Mouse (Mus musculus) lung, embryonic 16.5 days (tissue): ENCODE data around the gene Gstp3. TPM values are rescaled to one million over a fixed set of nuclear protein-coding genes. Genes with fewer than 3 reads are reported as not detected.

Experiments used
- ATAC-seq: fragments of 200-750 bp; cut with Nextera tagmentation; 2 replicates; pipeline ENCODE4 v1.8.0; 2017; ENCODE audit warnings: low read depth, mild to moderate bottlenecking, moderate library complexity
- H3K27ac ChIP-seq: fragments of 300-500 bp; sonication (generic); 2 replicates; pipeline ENCODE4 v1.5.1; 2014; ENCODE audit warnings: mild to moderate bottlenecking, control low read depth, low read length
- H3K27me3 ChIP-seq: fragments of 300-500 bp; sonication (generic); 2 replicates; pipeline ENCODE4 v1.6.1; 2014; ENCODE audit warnings: low read depth, low read length, mixed read lengths; ENCODE audit not compliant: control insufficient read depth, insufficient read depth
- H3K36me3 ChIP-seq: fragments of 300-500 bp; sonication (generic); 2 replicates; pipeline ENCODE4 v1.6.1; 2014; ENCODE audit warnings: low read length; ENCODE audit not compliant: control insufficient read depth, insufficient read depth
- H3K4me1 ChIP-seq: fragments of 300-500 bp; sonication (generic); replicated peaks from 2 replicates; pipeline ENCODE4 v1.6.1; 2014; ENCODE audit warnings: low read length, mixed read lengths; ENCODE audit not compliant: control insufficient read depth, insufficient read depth
- H3K4me2 ChIP-seq: fragments of 300-500 bp; sonication (generic); 2 replicates; pipeline ENCODE4 v1.6.1; 2014; ENCODE audit warnings: low read depth, low read length, control low read depth
- H3K4me3 ChIP-seq: fragments of 300-500 bp; sonication (generic); 2 replicates; pipeline ENCODE4 v1.5.1; 2014; ENCODE audit warnings: mild to moderate bottlenecking, low read length, control low read depth
- H3K9ac ChIP-seq: fragments of 300-500 bp; sonication (generic); 2 replicates; pipeline ENCODE4 v1.6.1; 2014; ENCODE audit warnings: low read length, control low read depth
- H3K9me3 ChIP-seq: fragments of 300-500 bp; sonication (generic); 2 replicates; pipeline ENCODE4 v1.6.1; 2016; ENCODE audit warnings: low read length; ENCODE audit not compliant: control insufficient read depth
- WGBS: fragments of 180-500 bp; shearing (Covaris S2); extraction: QIAGEN DNeasy Blood & Tissue Kit; methylation state at CpG from one replicate; pipeline ENCODE4 v1.1.7; 2014; 5-methylcytosine and 5-hydroxymethylcytosine counted together
- polyA plus RNA-seq: library from polyadenylated mRNA; unstranded; fragments of >200 nt; fragmentation: Nextera tagmentation; extraction: Ambion mirVana; gene quantifications from 2 replicates; pipeline ENCODE4 v1.2.1, GENCODE M21; 2015

Gstp3 gene
- polyA plus RNA-seq, 1 experiment from 2014 or later, result 0.85 TPM

DNA sequence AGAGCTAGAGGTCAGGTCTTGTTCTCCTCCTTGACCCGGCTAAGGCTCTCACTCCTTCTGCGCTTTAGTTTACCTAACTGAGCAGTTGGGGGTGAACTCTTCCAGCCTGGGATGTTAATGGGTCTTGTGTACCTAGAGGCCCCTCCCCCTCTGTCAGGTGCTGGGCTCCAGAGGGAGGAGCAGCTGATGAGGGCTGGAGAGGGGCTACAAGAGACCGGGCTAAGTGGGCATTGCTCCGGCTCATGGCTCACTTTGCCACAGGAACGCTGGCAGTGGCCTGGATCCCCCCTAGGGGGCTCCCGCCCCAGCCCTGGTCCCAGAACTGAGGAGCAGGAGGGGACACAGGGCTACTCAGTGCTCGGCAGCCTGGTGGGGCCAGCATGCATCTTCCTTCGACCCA lies 24.5 kb upstream of the Gstp3 start:
- Histone ChIP-seq H3K27ac (no peak overlapping the region), H3K27me3 (0 out of 2 replicates have a peak, but pooled peaks cover 2% of the 10 kb centered on the region), H3K4me1 (no peaks in the 10 kb centered on the region), H3K9ac (0 out of 2 replicates have a peak overlapping the region, but pooled peaks have one; percentile 18), H3K9me3 (no peaks in the 10 kb centered on the region), H3K4me3 (no peak overlapping the region), H3K36me3 (no peaks in the 10 kb centered on the region), H3K4me2 (no peak overlapping the region)
- peak; percentile 38 for ATAC-seq
- WGBS, result 16% methylated on average over 8 of the region's 8 CpGs

DNA sequence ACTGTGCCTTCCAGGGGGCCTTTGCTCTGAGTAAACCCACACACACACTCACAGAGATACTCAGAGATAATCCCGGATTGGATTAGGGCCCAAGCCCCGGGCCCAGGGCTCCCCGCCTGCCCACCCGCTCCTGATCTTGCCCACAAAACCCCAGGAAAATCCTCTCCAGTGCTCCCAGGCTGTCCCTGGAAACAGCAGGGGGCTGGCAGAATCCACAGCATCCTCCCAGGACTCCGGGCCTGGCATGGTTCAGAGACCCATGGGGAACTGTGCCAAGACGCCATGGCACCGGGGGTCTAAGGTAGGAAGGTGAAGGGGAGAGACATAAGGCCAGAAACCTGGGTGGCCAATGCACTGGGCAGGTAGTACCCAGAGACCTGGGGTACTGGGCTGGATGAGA lies 23.9 kb upstream of the Gstp3 start:
- WGBS, result 73% methylated on average over 7 of the region's 7 CpGs
- no peak for ATAC-seq

DNA sequence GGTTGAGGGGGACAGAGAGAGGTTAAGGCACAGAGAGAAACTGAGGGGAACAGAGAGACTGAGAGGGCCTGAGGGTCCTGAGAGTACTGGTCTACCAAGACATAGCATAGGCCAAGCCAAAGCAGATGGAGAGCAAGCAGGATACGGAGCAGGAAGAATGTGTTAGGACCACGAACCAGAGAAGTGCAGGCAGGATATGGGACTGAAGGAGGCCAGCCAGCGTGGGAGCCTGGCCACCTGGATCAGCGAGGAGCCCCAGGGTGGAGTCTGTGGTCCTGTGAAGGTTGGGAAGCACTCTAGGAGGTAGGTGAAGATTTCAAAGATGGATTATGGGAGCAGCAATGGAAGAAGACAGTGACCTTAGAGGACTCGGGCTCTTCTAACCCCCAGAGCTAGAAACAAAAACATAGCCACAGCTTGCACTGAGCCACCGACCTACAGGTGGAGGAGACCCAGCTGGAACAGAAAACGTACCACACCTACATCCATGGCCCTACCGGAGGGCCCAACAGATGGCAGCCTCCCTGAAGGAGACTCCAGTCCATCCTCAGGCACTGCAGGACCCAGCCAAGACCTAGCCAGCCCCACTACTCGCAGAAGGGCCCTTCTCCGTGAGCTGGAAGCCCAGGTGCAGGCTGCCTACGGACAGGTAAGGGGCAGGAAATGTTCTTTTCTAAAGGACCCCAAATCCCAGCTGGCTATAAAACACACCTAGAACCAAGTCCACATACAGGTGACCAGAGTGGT lies 23.0 kb upstream of the Gstp3 start:
- no peak for ATAC-seq
- Histone ChIP-seq H3K4me1 (no peaks in the 10 kb centered on the region), H3K9me3 (no peaks in the 10 kb centered on the region), H3K27ac (no peak overlapping the region), H3K27me3 (no peaks in the 10 kb centered on the region), H3K4me2 (no peak overlapping the region), H3K4me3 (no peak overlapping the region), H3K9ac (no peak overlapping the region), H3K36me3 (no peaks in the 10 kb centered on the region)
- 67% methylated on average over 11 of the region's 11 CpGs for WGBS

More for the DNA sequence above, 23.9 kb upstream of the Gstp3 start:
- Histone ChIP-seq H3K36me3 (no peaks in the 10 kb centered on the region), H3K9me3 (no peaks in the 10 kb centered on the region), H3K4me1 (no peaks in the 10 kb centered on the region), H3K27ac (no peak overlapping the region), H3K9ac (no peak overlapping the region), H3K4me3 (no peak overlapping the region), H3K4me2 (no peak overlapping the region), H3K27me3 (no peaks in the 10 kb centered on the region)

GRCm38 (mm10) chr19:4081394-4081793 lies 22.0 kb upstream of the Gstp3 start, which contains the start of gene Cabp2:
TSS of gene Cabp2 (plus strand) at chr19:4081578.
- Histone ChIP-seq H3K4me2 (no peak within 1 kb of the TSS), H3K4me3 (no peak within 1 kb of the TSS), H3K9me3 (no peaks in the 10 kb centered on the region), H3K36me3 (no peaks in the 10 kb centered on the region), H3K9ac (no peak within 1 kb of the TSS), H3K27me3 (no peaks in the 10 kb centered on the region), H3K4me1 (no peaks in the 10 kb centered on the region), H3K27ac (no peak within 1 kb of the TSS)
- WGBS, result 48% methylated on average over 3 of the region's 3 CpGs
- no peak for ATAC-seq

GRCm38 (mm10) chr19:4080511-4081009 lies 21.2 kb upstream of the Gstp3 start:
- H3K9me3 ChIP-seq, result no peaks in the 10 kb centered on the region
- H3K27ac ChIP-seq, result no peak overlapping the region
- no peaks in the 10 kb centered on the region for H3K4me1 ChIP-seq
- no peak overlapping the region for H3K9ac ChIP-seq
- no peaks in the 10 kb centered on the region for H3K27me3 ChIP-seq
- no peaks in the 10 kb centered on the region for H3K36me3 ChIP-seq
- no peak overlapping the region for H3K4me2 ChIP-seq
- no peak overlapping the region for H3K4me3 ChIP-seq
- 48% methylated on average over 8 of the region's 8 CpGs for WGBS
- no peak for ATAC-seq

DNA sequence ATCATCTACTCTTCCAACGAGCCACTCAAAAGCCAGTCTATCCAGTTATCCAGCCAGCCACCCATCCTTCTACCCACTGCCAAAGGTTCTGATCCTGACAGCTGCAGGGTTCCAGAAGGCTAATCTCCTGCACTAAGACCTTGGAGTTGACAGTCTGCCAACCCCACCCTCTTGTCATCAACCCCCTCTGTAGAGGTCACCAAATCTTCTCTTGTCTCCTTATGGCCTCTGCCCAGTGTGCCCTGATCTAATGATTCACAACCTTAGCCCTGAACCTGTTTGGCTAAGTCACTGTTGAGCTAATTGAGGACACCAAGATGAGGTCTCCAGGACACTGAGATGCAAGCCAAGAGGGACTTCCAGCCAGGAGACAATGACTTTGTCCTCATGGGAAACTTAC lies 20.2 kb upstream of the Gstp3 start:
- Histone ChIP-seq H3K4me1 (no peaks in the 10 kb centered on the region), H3K9ac (no peak overlapping the region), H3K27ac (no peak overlapping the region), H3K4me2 (no peak overlapping the region), H3K36me3 (no peaks in the 10 kb centered on the region), H3K9me3 (no peaks in the 10 kb centered on the region), H3K27me3 (no peaks in the 10 kb centered on the region), H3K4me3 (no peak overlapping the region)
- 73% methylated on average over 1 of the region's 1 CpGs for WGBS
- ATAC-seq, result no peak

GRCm38 (mm10) chr19:4075531-4075930 lies 16.2 kb upstream of the Gstp3 start:
- Histone ChIP-seq H3K4me3 (no peak overlapping the region), H3K36me3 (no peaks in the 10 kb centered on the region), H3K4me2 (no peak overlapping the region), H3K4me1 (no peaks in the 10 kb centered on the region), H3K27ac (no peak overlapping the region), H3K9me3 (no peaks in the 10 kb centered on the region), H3K9ac (no peak overlapping the region), H3K27me3 (peaks cover 2% of the 10 kb centered on the region; the same call in 1 of the 2 replicates)
- whole genome bisulfite sequencing, result 66% methylated on average over 1 of the region's 1 CpGs
- ATAC-seq, result no peak

DNA sequence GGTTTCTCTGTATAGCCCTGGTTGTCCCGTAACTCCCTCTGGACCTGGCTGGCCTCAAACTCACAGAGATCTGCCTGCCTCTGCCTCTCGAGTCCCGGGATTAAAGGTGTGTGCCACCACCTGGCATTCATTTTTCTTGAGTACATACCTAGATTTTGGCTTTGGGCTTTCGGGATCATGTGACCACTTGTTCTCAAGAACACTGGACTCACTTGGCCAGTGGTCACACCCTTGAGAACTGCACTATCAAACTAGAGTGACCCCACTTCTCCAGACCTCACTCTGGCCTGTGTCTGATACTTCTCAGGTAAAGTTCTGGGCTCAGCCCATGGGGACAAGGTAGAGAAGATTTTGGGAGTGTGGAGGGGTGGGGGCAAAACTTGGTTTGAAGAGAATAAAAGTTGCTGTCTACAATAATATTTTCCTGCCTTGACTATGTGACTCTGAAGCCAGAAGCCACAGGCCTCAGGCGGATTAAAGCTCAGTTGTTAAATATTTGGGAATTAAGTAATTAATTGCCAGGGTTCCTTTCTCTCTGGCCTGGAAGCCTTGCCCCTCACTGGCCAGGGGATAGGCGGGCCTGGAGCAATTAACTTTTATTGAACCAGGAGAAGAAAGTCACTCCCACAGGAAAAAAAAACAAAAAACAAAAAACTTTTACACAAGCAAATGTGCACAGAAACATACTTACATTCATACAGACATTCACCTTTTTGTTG lies 13.5 kb upstream of the Gstp3 start:
- H3K4me2 ChIP-seq, result no peak overlapping the region
- no peak overlapping the region for H3K4me3 ChIP-seq
- no peaks in the 10 kb centered on the region for H3K4me1 ChIP-seq
- H3K9ac ChIP-seq, result no peak overlapping the region
- H3K9me3 ChIP-seq, result no peaks in the 10 kb centered on the region
- 79% methylated on average over 6 of the region's 6 CpGs for WGBS
- peaks cover 4% of the 10 kb centered on the region for H3K27me3 ChIP-seq
- H3K36me3 ChIP-seq, result no peaks in the 10 kb centered on the region
- no peak for ATAC-seq
- no peak overlapping the region for H3K27ac ChIP-seq

GRCm38 (mm10) chr19:4071406-4071805 lies 12.0 kb upstream of the Gstp3 start:
- no peak for ATAC-seq
- H3K36me3 ChIP-seq, result no peaks in the 10 kb centered on the region
- H3K4me1 ChIP-seq, result no peaks in the 10 kb centered on the region
- no peak overlapping the region for H3K4me3 ChIP-seq
- H3K27ac ChIP-seq, result no peak overlapping the region
- no peaks in the 10 kb centered on the region for H3K9me3 ChIP-seq
- 92% methylated on average over 6 of the region's 6 CpGs for WGBS
- peaks cover 4% of the 10 kb centered on the region for H3K27me3 ChIP-seq
- H3K9ac ChIP-seq, result no peak overlapping the region
- H3K4me2 ChIP-seq, result no peak overlapping the region
